Mouse (Mus musculus): ENCODE results near the gene Cct2. TPM values are rescaled to one million over a fixed set of nuclear protein-coding genes. Genes with fewer than 3 reads are reported as not detected.
A peak's percentile ranks its signal among the peaks of the same experiment; 100 is the strongest.

The Cct2 gene
- total RNA-seq (2021): 100 to 1,000 TPM; 132 to 137 TPM

GRCm38 (mm10) chr10:117063254-117064021 is at the start of gene Cct2:
TSS of gene Cct2 (minus strand) at chr10:117063814.
- DNase-seq: peak; percentile 89
- intact Hi-C loops (cut with DNase I): loop anchor here (2.0 to 10.0 kb wide), 2 partner anchors 85 to 311 kb away; partner anchors contain the start of gene Frs2

- no peak for DNase-seq
- intact Hi-C loops (cut with DNase I): no loop called here
Measured at GRCm38 (mm10) chr10:117112545-117112944, 48.9 kb upstream of the Cct2 start.

- intact Hi-C loops (cut with DNase I): no loop called here
- no peak for DNase-seq
Measured at GRCm38 (mm10) chr10:117111455-117111854, 47.8 kb upstream of the Cct2 start.

- DNase-seq: no peak
- intact Hi-C loops (cut with DNase I): no loop called here
Measured at GRCm38 (mm10) chr10:117110271-117110670, 46.7 kb upstream of the Cct2 start.

GRCm38 (mm10) chr10:117106686-117107085 is 43.1 kb upstream of the Cct2 start:
- DNase-seq: no peak
- intact Hi-C loops (cut with DNase I): no loop called here

- DNase-seq: no peak
- intact Hi-C loops (cut with DNase I): no loop called here
Measured at GRCm38 (mm10) chr10:117106244-117106643, 42.6 kb upstream of the Cct2 start.

- no peak for DNase-seq
- intact Hi-C loops (cut with DNase I): no loop called here
Measured at GRCm38 (mm10) chr10:117105015-117105414, 41.4 kb upstream of the Cct2 start.

- DNase-seq: no peak
- intact Hi-C loops (cut with DNase I): no loop called here
Measured at GRCm38 (mm10) chr10:117103854-117104598, 40.4 kb upstream of the Cct2 start.

- DNase-seq: no peak
- intact Hi-C loops (cut with DNase I): no loop called here
Measured at GRCm38 (mm10) chr10:117100175-117100574, 36.6 kb upstream of the Cct2 start.

- intact Hi-C loops (cut with DNase I): no loop called here
Measured at GRCm38 (mm10) chr10:117097116-117097698, 33.6 kb upstream of the Cct2 start.

GRCm38 (mm10) chr10:117096096-117096495 is 32.5 kb upstream of the Cct2 start:
- no peak for DNase-seq
- intact Hi-C loops (cut with DNase I): no loop called here

More at GRCm38 (mm10) chr10:117097116-117097698, 33.6 kb upstream of the Cct2 start:
- no peak for DNase-seq

GRCm38 (mm10) chr10:117094504-117095329 is 31.1 kb upstream of the Cct2 start:
- intact Hi-C loops (cut with DNase I): no loop called here
- peak in 1 of 2 experiments; percentile 33 for DNase-seq

- DNase-seq: no peak
- intact Hi-C loops (cut with DNase I): no loop called here
Measured at GRCm38 (mm10) chr10:117089628-117090027, 26.0 kb upstream of the Cct2 start.

GRCm38 (mm10) chr10:117081914-117082359 is 18.3 kb upstream of the Cct2 start:
- intact Hi-C loops (cut with DNase I): no loop called here
- DNase-seq: no peak

GRCm38 (mm10) chr10:117081326-117081725 is 17.7 kb upstream of the Cct2 start:
- intact Hi-C loops (cut with DNase I): no loop called here
- DNase-seq: no peak

GRCm38 (mm10) chr10:117078284-117078683 is 14.7 kb upstream of the Cct2 start:
- DNase-seq: no peak
- intact Hi-C loops (cut with DNase I): no loop called here

GRCm38 (mm10) chr10:117073176-117073575 is 9.6 kb upstream of the Cct2 start:
- intact Hi-C loops (cut with DNase I): no loop called here
- no peak for DNase-seq

- intact Hi-C loops (cut with DNase I): no loop called here
- DNase-seq: no peak
Measured at GRCm38 (mm10) chr10:117072191-117072888, 8.7 kb upstream of the Cct2 start.

GRCm38 (mm10) chr10:117069109-117069508 is 5.5 kb upstream of the Cct2 start:
- DNase-seq: no peak
- intact Hi-C loops (cut with DNase I): loop anchor here (10.0 kb wide), 1 partner anchor 306 kb away; no protein-coding TSS in a partner anchor

- intact Hi-C loops (cut with DNase I): loop anchor here (10.0 kb wide), 1 partner anchor 311 kb away; no protein-coding TSS in a partner anchor
Measured at GRCm38 (mm10) chr10:117064076-117064475, 462 bp upstream of the Cct2 start.

More at GRCm38 (mm10) chr10:117064076-117064475, 462 bp upstream of the Cct2 start:
- DNase-seq: no peak

Data from heart, postnatal 36 days (tissue).